Mouse (Mus musculus): Measurements from ENCODE around the gene Mapkap1. TPM values are rescaled to one million over a fixed set of nuclear protein-coding genes. Genes with fewer than 3 reads are reported as not detected.

Mapkap1 gene
- polyA plus RNA-seq, 1 experiment = 39.6 TPM

- Histone ChIP-seq H3K4me3 (no peak overlapping the region), H3K79me2 (ENCODE audit: control insufficient read depth, insufficient read depth) (no peaks in the 10 kb centered on the region), H3K4me2 (ENCODE audit: low read depth) (no peak overlapping the region), H3K36me3 (ENCODE audit: control insufficient read depth, insufficient read depth) (no peaks in the 10 kb centered on the region), H3ac (ENCODE audit: control insufficient read depth, insufficient read length) (no peak overlapping the region), H3K27me3 (ENCODE audit: control insufficient read depth, insufficient read depth, insufficient read length) (no peaks in the 10 kb centered on the region)
- TF ChIP-seq SRF (IDR thresholded peaks at IDR 0.05; ENCODE audit: control insufficient read depth, insufficient read length, low read depth) (no peak), POLR2A (IDR thresholded peaks at IDR 0.05; ENCODE audit: insufficient read length, low read depth) (no peak), TCF3 (IDR thresholded peaks at IDR 0.05; ENCODE audit: insufficient read length, low read depth) (no peak), POLR2AphosphoS2 (IDR thresholded peaks at IDR 0.05; ENCODE audit: insufficient read length, low read depth) (no peak), TCF12 (IDR thresholded peaks at IDR 0.05; ENCODE audit: insufficient read depth, poor library complexity, severe bottlenecking) (no peak), MYOD1 (IDR thresholded peaks at IDR 0.05; ENCODE audit: control insufficient read depth in 1 of 3, insufficient read length in 2 of 3, low read depth in 2 of 3) (no peak), REST (IDR thresholded peaks at IDR 0.05; ENCODE audit: insufficient read depth, insufficient read length) (no peak), MAX (IDR thresholded peaks at IDR 0.05; ENCODE audit: low read depth) (no peak), MYOG (IDR thresholded peaks at IDR 0.05; ENCODE audit: control insufficient read depth in 1 of 3, insufficient read depth in 1 of 3, insufficient read length in 2 of 3, low read depth in 2 of 3) (no peak), USF1 (IDR thresholded peaks at IDR 0.05; ENCODE audit: low read depth) (no peak)
Observed at GRCm38 (mm10) chr2:34530042-34530441, 123.5 kb downstream of the Mapkap1 start.

- Histone ChIP-seq H3K4me3 (no peak overlapping the region), H3K27me3 (ENCODE audit: control insufficient read depth, insufficient read depth, insufficient read length) (no peaks in the 10 kb centered on the region), H3K4me2 (ENCODE audit: low read depth) (no peak overlapping the region), H3ac (ENCODE audit: control insufficient read depth, insufficient read length) (no peak overlapping the region), H3K36me3 (ENCODE audit: control insufficient read depth, insufficient read depth) (no peaks in the 10 kb centered on the region), H3K79me2 (ENCODE audit: control insufficient read depth, insufficient read depth) (no peaks in the 10 kb centered on the region)
- TF ChIP-seq REST (IDR thresholded peaks at IDR 0.05; ENCODE audit: insufficient read depth, insufficient read length) (no peak), TCF3 (IDR thresholded peaks at IDR 0.05; ENCODE audit: insufficient read length, low read depth) (no peak), E2F4 (IDR thresholded peaks at IDR 0.05; ENCODE audit: insufficient read depth) (no peak), POLR2A (IDR thresholded peaks at IDR 0.05; ENCODE audit: insufficient read length, low read depth) (no peak), USF1 (IDR thresholded peaks at IDR 0.05; ENCODE audit: low read depth) (no peak), SRF (IDR thresholded peaks at IDR 0.05; ENCODE audit: control insufficient read depth, insufficient read length, low read depth) (no peak), POLR2AphosphoS2 (IDR thresholded peaks at IDR 0.05; ENCODE audit: insufficient read length, low read depth) (no peak), MAX (IDR thresholded peaks at IDR 0.05; ENCODE audit: low read depth) (no peak), TCF12 (IDR thresholded peaks at IDR 0.05; ENCODE audit: insufficient read depth, poor library complexity, severe bottlenecking) (no peak), MYOG (IDR thresholded peaks at IDR 0.05; ENCODE audit: control insufficient read depth in 1 of 3, insufficient read depth in 1 of 3, insufficient read length in 2 of 3, low read depth in 2 of 3) (no peak), MYOD1 (IDR thresholded peaks at IDR 0.05; ENCODE audit: control insufficient read depth in 1 of 3, insufficient read length in 2 of 3, low read depth in 2 of 3) (no peak), CEBPB (IDR thresholded peaks at IDR 0.05; ENCODE audit: insufficient read depth, poor library complexity, severe bottlenecking) (no peak)
Observed at GRCm38 (mm10) chr2:34531801-34532298, 125.3 kb downstream of the Mapkap1 start.

DNA sequence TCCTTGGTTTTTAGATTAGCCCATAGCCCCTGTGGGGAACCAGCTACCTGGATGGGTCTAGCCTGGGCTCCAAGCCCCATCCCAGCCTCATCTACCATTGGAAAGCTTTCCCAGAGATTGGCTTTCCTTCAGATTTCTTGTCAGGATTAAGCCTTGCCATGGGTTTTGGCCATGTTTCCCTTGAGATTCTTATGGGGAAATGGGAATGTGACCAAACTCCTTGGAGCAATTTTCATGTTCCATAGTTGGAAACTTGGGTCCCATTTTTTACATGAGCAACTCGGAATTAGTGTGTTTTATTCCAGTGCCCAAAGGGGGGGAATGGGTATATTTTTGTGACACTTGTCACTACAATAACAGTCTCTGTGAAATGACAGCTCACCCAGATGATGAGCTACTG is 125.8 kb downstream of the Mapkap1 start:
- Histone ChIP-seq H3K4me2 (ENCODE audit: low read depth) (no peak overlapping the region), H3K27me3 (ENCODE audit: control insufficient read depth, insufficient read depth, insufficient read length) (no peaks in the 10 kb centered on the region), H3K4me3 (no peak overlapping the region), H3K79me2 (ENCODE audit: control insufficient read depth, insufficient read depth) (no peaks in the 10 kb centered on the region), H3ac (ENCODE audit: control insufficient read depth, insufficient read length) (no peak overlapping the region), H3K36me3 (ENCODE audit: control insufficient read depth, insufficient read depth) (no peaks in the 10 kb centered on the region)
- TF ChIP-seq E2F4 (IDR thresholded peaks at IDR 0.05; ENCODE audit: insufficient read depth) (no peak), POLR2AphosphoS2 (IDR thresholded peaks at IDR 0.05; ENCODE audit: insufficient read length, low read depth) (no peak), USF1 (IDR thresholded peaks at IDR 0.05; ENCODE audit: low read depth) (no peak), TCF12 (IDR thresholded peaks at IDR 0.05; ENCODE audit: insufficient read depth, poor library complexity, severe bottlenecking) (no peak), CEBPB (IDR thresholded peaks at IDR 0.05; ENCODE audit: insufficient read depth, poor library complexity, severe bottlenecking) (no peak), REST (IDR thresholded peaks at IDR 0.05; ENCODE audit: insufficient read depth, insufficient read length) (no peak), SRF (IDR thresholded peaks at IDR 0.05; ENCODE audit: control insufficient read depth, insufficient read length, low read depth) (no peak)

DNA sequence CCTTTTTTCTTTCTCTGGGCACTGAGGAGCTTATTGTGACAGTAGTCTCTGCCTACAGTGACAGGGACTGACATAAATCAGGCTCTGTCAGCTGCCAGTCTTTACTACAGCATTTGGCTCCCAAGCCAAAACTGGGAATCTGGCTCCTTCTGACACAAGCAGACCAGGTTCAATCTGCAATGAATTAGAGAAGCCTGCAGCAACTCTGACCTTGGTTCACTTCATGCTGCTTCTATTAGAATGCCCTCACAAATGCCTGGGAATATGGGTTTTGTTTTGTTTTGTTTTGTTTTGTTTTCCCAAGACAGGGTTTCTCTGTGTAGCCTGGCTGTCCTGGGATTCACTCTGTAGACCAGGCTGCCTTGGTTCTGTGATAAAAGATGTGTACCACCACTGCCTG is 126.7 kb downstream of the Mapkap1 start:
- Histone ChIP-seq H3ac (ENCODE audit: control insufficient read depth, insufficient read length) (no peak overlapping the region), H3K36me3 (ENCODE audit: control insufficient read depth, insufficient read depth) (no peaks in the 10 kb centered on the region), H3K4me3 (no peak overlapping the region), H3K79me2 (ENCODE audit: control insufficient read depth, insufficient read depth) (no peaks in the 10 kb centered on the region), H3K27me3 (ENCODE audit: control insufficient read depth, insufficient read depth, insufficient read length) (no peaks in the 10 kb centered on the region), H3K4me2 (ENCODE audit: low read depth) (no peak overlapping the region)
- TF ChIP-seq MYOG (IDR thresholded peaks at IDR 0.05; ENCODE audit: control insufficient read depth in 1 of 3, insufficient read depth in 1 of 3, insufficient read length in 2 of 3, low read depth in 2 of 3) (no peak), MAX (IDR thresholded peaks at IDR 0.05; ENCODE audit: low read depth) (no peak), USF1 (IDR thresholded peaks at IDR 0.05; ENCODE audit: low read depth) (no peak), MYOD1 (IDR thresholded peaks at IDR 0.05; ENCODE audit: control insufficient read depth in 1 of 3, insufficient read length in 2 of 3, low read depth in 2 of 3) (no peak), TCF3 (IDR thresholded peaks at IDR 0.05; ENCODE audit: insufficient read length, low read depth) (no peak)

- no peak for TF ChIP-seq TCF12 (IDR thresholded peaks at IDR 0.05; ENCODE audit: insufficient read depth, poor library complexity, severe bottlenecking)
- TF ChIP-seq SRF (IDR thresholded peaks at IDR 0.05; ENCODE audit: control insufficient read depth, insufficient read length, low read depth) = no peak
- TF ChIP-seq E2F4 (IDR thresholded peaks at IDR 0.05; ENCODE audit: insufficient read depth) = no peak
- no peak for TF ChIP-seq REST (IDR thresholded peaks at IDR 0.05; ENCODE audit: insufficient read depth, insufficient read length)
- TF ChIP-seq MAX (IDR thresholded peaks at IDR 0.05; ENCODE audit: low read depth) = no peak
- TF ChIP-seq POLR2A (IDR thresholded peaks at IDR 0.05; ENCODE audit: insufficient read length, low read depth) = no peak
- TF ChIP-seq MYOD1 (IDR thresholded peaks at IDR 0.05; ENCODE audit: control insufficient read depth in 1 of 3, insufficient read length in 2 of 3, low read depth in 2 of 3) = no peak
- TF ChIP-seq CEBPB (IDR thresholded peaks at IDR 0.05; ENCODE audit: insufficient read depth, poor library complexity, severe bottlenecking) = no peak
- TF ChIP-seq POLR2AphosphoS2 (IDR thresholded peaks at IDR 0.05; ENCODE audit: insufficient read length, low read depth) = no peak
- no peak for TF ChIP-seq USF1 (IDR thresholded peaks at IDR 0.05; ENCODE audit: low read depth)
- no peak for TF ChIP-seq MYOG (IDR thresholded peaks at IDR 0.05; ENCODE audit: control insufficient read depth in 1 of 3, insufficient read depth in 1 of 3, insufficient read length in 2 of 3, low read depth in 2 of 3)
- TF ChIP-seq TCF3 (IDR thresholded peaks at IDR 0.05; ENCODE audit: insufficient read length, low read depth) = no peak
- H3ac ChIP-seq (ENCODE audit: control insufficient read depth, insufficient read length) = no peak overlapping the region
- H3K4me2 ChIP-seq (ENCODE audit: low read depth) = no peak overlapping the region
- no peaks in the 10 kb centered on the region for H3K36me3 ChIP-seq (ENCODE audit: control insufficient read depth, insufficient read depth)
- H3K27me3 ChIP-seq (ENCODE audit: control insufficient read depth, insufficient read depth, insufficient read length) = no peaks in the 10 kb centered on the region
- no peak overlapping the region for H3K4me3 ChIP-seq
- H3K79me2 ChIP-seq (ENCODE audit: control insufficient read depth, insufficient read depth) = no peaks in the 10 kb centered on the region
Observed at GRCm38 (mm10) chr2:34534996-34535395, 128.4 kb downstream of the Mapkap1 start.
